Mouse (Mus musculus) small intestine, adult 2 months (tissue): ENCODE measurements at regions not wholly inside any gene's neighbourhood (a gene's known extent, or its start where the extent isn't known, plus 50 kb on each side); places are given as distances from the start of the nearest gene placed in this dataset.

Source experiments
- CTCF ChIP-seq: fragments of 200-500 bp; IDR thresholded peaks from 2 replicates; pipeline ENCODE4 v1.5.1; 2012; ENCODE audit warnings: low read depth, mild to moderate bottlenecking, control low read depth, inconsistent platforms, low read length, moderate library complexity, mixed read lengths; ENCODE audit not compliant: insufficient replicate concordance, insufficient read length; ENCODE audit errors: extremely low read depth
- POLR2A ChIP-seq: fragments of 200-500 bp; IDR thresholded peaks from 2 replicates; pipeline ENCODE4 v1.6.1; 2012; ENCODE audit warnings: low read depth, mild to moderate bottlenecking, control low read depth, inconsistent platforms, low read length, moderate library complexity

- TF ChIP-seq POLR2A (no peak), CTCF (no peak)
Observed at GRCm38 (mm10) chr16:55582029-55582428, 256.7 kb downstream of the Nfkbiz start.
